Mouse (Mus musculus) midbrain, embryonic 15.5 days (tissue): ENCODE measurements around the gene Sertad2. TPM values are rescaled to one million over a fixed set of nuclear protein-coding genes. Genes with fewer than 3 reads are reported as not detected.
A peak's percentile ranks its signal among the peaks of the same experiment; 100 is the strongest.

Source experiments
- ATAC-seq: fragments of 200-750 bp; cut with Nextera tagmentation; replicated peaks from 2 replicates; pipeline ENCODE4 v1.8.0; 2017; ENCODE audit warnings: moderate TSS enrichment
- H3K27ac ChIP-seq: fragments of 300-500 bp; sonication (generic); 2 replicates; pipeline ENCODE4 v1.5.1; 2015; ENCODE audit warnings: mild to moderate bottlenecking, inconsistent platforms
- H3K27me3 ChIP-seq: fragments of 300-500 bp; sonication (generic); replicated peaks from 2 replicates; pipeline ENCODE4 v1.6.1; 2015; ENCODE audit warnings: inconsistent platforms
- H3K36me3 ChIP-seq: fragments of 300-500 bp; sonication (generic); replicated peaks from 2 replicates; pipeline ENCODE4 v1.6.1; 2015; ENCODE audit warnings: inconsistent platforms
- H3K4me1 ChIP-seq: fragments of 300-500 bp; sonication (generic); 2 replicates; pipeline ENCODE4 v1.6.1; 2015; ENCODE audit warnings: inconsistent platforms
- H3K4me2 ChIP-seq: fragments of 300-500 bp; sonication (generic); 2 replicates; pipeline ENCODE4 v1.6.1; 2015; ENCODE audit warnings: inconsistent platforms, mild to moderate bottlenecking, moderate library complexity
- H3K4me3 ChIP-seq: fragments of 300-500 bp; sonication (generic); 2 replicates; pipeline ENCODE4 v1.5.1; 2015; ENCODE audit warnings: mild to moderate bottlenecking, inconsistent platforms
- H3K9ac ChIP-seq: fragments of 300-500 bp; sonication (generic); 2 replicates; pipeline ENCODE4 v1.6.1; 2015; ENCODE audit warnings: mild to moderate bottlenecking, inconsistent platforms
- H3K9me3 ChIP-seq: fragments of 300-500 bp; sonication (generic); 2 replicates; pipeline ENCODE4 v1.6.1; 2016; ENCODE audit warnings: inconsistent platforms
- WGBS: fragments of 180-500 bp; shearing (Covaris S2); methylation state at CpG from one replicate; pipeline ENCODE4 v1.1.7; 2015; ENCODE audit warnings: mixed read lengths; 5-methylcytosine and 5-hydroxymethylcytosine counted together
- polyA plus RNA-seq: library from polyadenylated mRNA; unstranded; fragments of >200 nt; fragmentation: Nextera tagmentation; extraction: Ambion mirVana; gene quantifications from 2 replicates; pipeline ENCODE4 v1.2.1, GENCODE M21; 2015

Sertad2 gene
- polyA plus RNA-seq, 1 experiment from 2014 or later = 27.7 TPM

DNA sequence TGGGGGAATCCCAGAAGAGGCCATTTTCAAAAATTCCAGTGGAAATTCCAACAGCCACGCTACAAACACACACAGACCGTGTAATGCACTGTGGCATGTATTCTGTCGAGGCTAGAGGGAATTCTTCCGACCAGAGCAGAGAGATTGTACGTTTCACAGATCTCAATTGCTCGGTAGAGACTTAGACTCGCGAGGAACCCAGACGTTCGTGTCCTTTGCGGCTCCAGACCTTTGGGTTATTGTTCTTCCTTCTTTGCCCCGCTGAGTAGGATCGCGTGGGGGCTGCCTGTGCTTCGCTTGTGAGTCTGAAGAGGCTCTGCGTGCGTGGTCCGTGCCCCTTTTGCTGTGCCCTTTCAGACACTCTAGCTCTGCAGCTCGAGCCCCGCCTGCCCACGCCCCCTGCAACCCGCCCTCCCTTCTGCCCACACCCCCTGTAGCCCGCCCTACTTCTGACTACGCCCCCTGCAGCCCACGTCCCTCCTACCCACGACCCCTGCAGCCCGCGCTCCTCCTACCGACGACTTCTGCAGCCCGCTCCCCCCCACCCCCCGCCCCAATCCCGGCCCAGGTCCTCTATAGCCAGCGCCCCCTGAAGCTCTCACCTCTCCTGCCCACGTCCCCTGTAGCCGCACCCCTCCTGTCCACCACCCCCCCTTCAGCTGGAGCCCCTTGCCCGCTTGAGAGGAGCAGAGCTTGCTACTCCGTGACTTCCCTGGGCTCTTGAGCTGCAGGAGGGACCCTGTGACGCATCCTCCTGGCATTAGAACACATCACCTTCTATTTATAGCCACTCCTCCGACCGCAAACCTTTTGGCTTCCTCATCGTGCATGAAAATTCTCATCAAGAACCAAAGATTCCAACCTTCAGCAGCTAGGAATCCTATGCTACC, 10.8 kb upstream of the Sertad2 start:
- 1% methylated on average over 41 of the region's 42 CpGs for WGBS
- Histone ChIP-seq H3K36me3 (no peaks in the 10 kb centered on the region), H3K9me3 (no peaks in the 10 kb centered on the region), H3K27me3 (no peaks in the 10 kb centered on the region), H3K4me2 (peak overlapping the region; percentile 71), H3K4me1 (peaks cover 8% of the 10 kb centered on the region), H3K9ac (peak overlapping the region; percentile 58), H3K27ac (peak overlapping the region; percentile 32), H3K4me3 (peak overlapping the region; percentile 46)
- peak; percentile 88 for ATAC-seq

DNA sequence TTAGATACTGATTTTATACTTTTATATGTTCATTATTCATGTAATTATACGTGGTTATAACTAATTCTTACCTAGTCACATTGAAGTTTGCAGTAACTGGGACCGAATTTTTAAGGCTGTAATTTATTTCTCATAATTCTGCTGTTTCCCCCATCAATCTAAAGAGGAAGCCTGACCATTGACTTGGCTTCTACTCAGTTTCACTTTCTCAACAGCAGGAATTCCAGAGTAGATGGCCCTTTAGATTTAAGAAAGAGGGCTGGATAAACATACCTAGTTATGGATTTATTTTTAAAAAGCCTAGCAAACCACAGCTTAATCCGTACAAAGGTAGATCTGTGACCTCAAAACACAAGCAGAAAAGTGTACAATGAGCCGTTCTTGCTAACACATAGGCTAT, 9.8 kb upstream of the Sertad2 start:
- 93% methylated on average over 4 of the region's 4 CpGs for WGBS
- ATAC-seq = no peak
- no peaks in the 10 kb centered on the region for H3K27me3 ChIP-seq
- H3K36me3 ChIP-seq = no peaks in the 10 kb centered on the region
- no peaks in the 10 kb centered on the region for H3K9me3 ChIP-seq
- no peak overlapping the region for H3K4me2 ChIP-seq
- H3K4me1 ChIP-seq = peaks cover 8% of the 10 kb centered on the region
- no peak overlapping the region for H3K4me3 ChIP-seq
- H3K9ac ChIP-seq = no peak overlapping the region
- H3K27ac ChIP-seq = no peak overlapping the region

DNA sequence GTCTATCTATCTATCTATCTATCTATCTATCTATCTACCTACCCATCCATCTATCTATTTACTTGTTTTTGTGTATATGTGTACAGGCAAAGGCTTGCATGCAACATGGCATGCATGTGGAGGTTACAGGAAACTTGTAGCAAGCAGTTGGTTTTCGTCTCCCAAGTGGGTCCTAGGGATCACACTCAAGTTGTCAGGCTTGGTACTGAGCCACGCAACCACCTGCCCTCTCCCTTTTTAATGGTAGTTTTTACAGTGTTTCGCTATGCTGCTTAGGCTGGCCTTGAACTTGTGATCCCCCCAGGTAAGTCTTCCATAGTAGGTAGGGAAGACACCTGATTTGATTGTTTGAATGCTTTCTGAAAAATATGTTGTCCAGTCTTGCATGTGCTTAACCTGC, 5.8 kb upstream of the Sertad2 start:
- no peak for ATAC-seq
- H3K27ac ChIP-seq = no peak overlapping the region
- WGBS = 93% methylated on average over 3 of the region's 3 CpGs

DNA sequence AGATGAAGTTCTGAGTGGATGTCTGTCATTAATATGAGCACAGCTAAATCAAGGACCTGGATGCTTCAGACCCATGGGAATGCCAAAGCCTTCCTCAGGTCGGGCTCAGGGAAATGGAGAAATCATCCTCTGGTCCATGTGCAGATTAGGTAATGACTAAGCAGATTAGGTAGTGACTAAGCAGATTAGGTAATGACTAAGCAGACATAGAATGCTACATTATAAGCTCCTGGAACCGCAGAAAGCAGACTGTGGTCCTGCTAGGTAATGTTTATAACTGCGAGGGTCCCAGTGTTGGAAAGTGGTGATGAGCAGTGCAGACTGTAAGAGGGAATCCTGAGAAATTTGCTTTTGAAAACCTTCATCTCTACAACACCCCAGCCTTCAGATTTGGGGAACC, 4.6 kb upstream of the Sertad2 start:
- no peak for ATAC-seq
- Histone ChIP-seq H3K36me3 (no peaks in the 10 kb centered on the region), H3K9ac (no peak overlapping the region), H3K4me2 (no peak overlapping the region), H3K9me3 (no peaks in the 10 kb centered on the region), H3K4me3 (no peak overlapping the region), H3K27ac (no peak overlapping the region), H3K4me1 (peaks cover 8% of the 10 kb centered on the region; the same call in 1 of the 2 replicates), H3K27me3 (no peaks in the 10 kb centered on the region)
- WGBS = 75% methylated on average over 3 of the region's 3 CpGs

More for the DNA sequence above, 5.8 kb upstream of the Sertad2 start:
- Histone ChIP-seq H3K9ac (no peak overlapping the region), H3K36me3 (no peaks in the 10 kb centered on the region), H3K27me3 (no peaks in the 10 kb centered on the region), H3K4me1 (peaks cover 7% of the 10 kb centered on the region; the same call in 1 of the 2 replicates), H3K4me2 (no peak overlapping the region), H3K4me3 (no peak overlapping the region), H3K9me3 (no peaks in the 10 kb centered on the region)

DNA sequence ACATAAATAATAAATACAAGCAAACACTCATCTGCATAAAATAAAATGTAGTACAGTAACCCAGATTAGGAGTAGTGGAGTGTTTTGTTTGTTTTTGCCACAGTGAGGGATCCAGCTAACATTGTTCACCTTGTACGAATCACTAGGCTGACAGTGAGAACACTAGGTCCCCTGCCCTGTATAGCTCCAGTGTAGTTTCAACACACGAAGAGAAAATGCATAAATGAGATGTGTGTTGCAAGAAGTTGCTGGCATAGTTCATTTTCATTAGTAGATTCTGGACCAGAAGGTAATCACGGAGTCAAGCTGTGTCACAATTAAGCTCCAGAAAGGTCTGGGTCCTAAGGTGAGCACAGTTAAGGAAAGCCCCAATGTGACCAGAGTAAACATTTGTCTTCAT, 1.8 kb upstream of the Sertad2 start:
- Histone ChIP-seq H3K36me3 (no peaks in the 10 kb centered on the region), H3K4me2 (no peak overlapping the region), H3K27ac (no peak overlapping the region), H3K4me1 (peaks cover 24% of the 10 kb centered on the region), H3K4me3 (no peak overlapping the region), H3K27me3 (no peaks in the 10 kb centered on the region), H3K9ac (no peak overlapping the region), H3K9me3 (no peaks in the 10 kb centered on the region)
- no peak for ATAC-seq
- 76% methylated on average over 3 of the region's 3 CpGs for WGBS

DNA sequence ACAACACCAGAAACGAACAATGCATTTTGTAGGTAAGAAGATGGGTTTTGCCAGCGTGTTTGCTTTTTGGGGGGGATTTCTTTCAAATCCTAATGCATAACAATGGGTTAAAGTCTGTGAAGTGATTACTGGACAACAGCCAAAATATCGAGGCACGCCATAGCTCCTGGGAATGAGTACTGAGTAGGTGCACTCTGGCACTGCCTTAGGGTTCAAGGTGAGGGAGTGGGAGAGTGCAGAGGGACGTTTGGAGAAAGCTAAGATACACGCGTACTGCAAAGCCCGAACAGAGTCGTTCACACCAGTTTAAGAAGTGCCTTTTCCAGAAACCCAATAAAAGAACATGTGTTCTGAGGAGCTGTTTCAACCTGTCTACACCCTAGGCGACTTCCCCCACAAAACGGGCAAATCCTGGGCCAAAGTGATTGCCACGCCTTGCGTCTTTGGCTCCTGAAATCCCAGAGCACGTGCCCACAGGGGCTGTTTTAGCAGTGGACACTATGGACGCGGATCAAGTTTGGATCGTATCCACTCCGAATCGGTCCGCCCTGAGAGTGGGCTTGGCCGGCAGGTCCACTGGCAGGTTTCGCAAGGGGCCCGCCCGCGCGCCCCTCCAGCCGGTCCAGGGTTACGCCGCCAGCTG, 937 bp upstream of the Sertad2 start:
- peak overlapping the region; percentile 71 for H3K4me2 ChIP-seq
- H3K4me1 ChIP-seq = peaks cover 24% of the 10 kb centered on the region
- H3K27me3 ChIP-seq = no peaks in the 10 kb centered on the region
- H3K36me3 ChIP-seq = no peaks in the 10 kb centered on the region
- WGBS = under 1% methylated on average over 25 of the region's 29 CpGs
- ATAC-seq = no peak; the same call in 1 of the 2 replicates
- H3K27ac ChIP-seq = peak overlapping the region; percentile 94
- H3K9ac ChIP-seq = peak overlapping the region; percentile 48
- H3K9me3 ChIP-seq = no peaks in the 10 kb centered on the region
- peak overlapping the region; percentile 88 for H3K4me3 ChIP-seq

DNA sequence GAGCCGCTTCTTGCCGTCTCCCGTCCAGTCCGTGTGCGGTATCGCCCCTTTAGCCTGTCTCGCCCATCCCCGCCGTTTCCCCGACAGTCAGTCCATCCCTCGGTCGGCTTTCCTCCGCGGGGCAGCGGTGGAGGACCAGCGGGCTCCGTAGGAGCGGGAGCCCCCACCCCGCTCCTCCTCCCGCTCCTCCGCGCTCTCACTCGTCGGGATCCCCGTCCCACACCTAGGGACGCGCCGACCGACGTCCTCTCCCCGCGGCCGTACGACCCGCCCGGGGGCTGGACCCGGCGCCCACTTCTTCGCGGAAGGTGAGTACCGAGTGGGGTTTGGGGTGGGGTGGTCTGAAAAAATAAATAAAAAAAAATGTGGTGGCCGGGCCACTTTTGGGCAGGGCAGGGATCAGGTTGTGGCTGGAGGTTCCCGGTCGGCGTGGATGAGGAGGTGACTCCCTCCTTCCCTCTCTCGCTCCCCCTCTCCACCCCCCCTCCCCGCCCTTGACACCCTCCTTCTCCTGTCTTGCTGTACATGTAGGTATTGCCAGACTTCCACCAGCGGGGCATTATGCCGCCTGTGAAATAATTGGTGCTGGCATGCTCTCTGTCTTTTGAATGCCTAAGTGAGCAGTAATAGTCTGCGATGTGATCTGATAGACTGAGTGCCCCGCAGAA, 534 bp downstream of the Sertad2 start:
- peak overlapping the region; percentile 94 for H3K27ac ChIP-seq
- ATAC-seq = 0 out of 2 replicates have a peak, but pooled peaks have one; percentile 0
- peak overlapping the region; percentile 63 for H3K4me2 ChIP-seq
- H3K9ac ChIP-seq = peak overlapping the region; percentile 59
- H3K9me3 ChIP-seq = no peaks in the 10 kb centered on the region
- H3K36me3 ChIP-seq = no peaks in the 10 kb centered on the region
- peaks cover 24% of the 10 kb centered on the region for H3K4me1 ChIP-seq
- no peaks in the 10 kb centered on the region for H3K27me3 ChIP-seq
- H3K4me3 ChIP-seq = peak overlapping the region; percentile 88
- under 1% methylated on average over 49 of the region's 51 CpGs for WGBS

DNA sequence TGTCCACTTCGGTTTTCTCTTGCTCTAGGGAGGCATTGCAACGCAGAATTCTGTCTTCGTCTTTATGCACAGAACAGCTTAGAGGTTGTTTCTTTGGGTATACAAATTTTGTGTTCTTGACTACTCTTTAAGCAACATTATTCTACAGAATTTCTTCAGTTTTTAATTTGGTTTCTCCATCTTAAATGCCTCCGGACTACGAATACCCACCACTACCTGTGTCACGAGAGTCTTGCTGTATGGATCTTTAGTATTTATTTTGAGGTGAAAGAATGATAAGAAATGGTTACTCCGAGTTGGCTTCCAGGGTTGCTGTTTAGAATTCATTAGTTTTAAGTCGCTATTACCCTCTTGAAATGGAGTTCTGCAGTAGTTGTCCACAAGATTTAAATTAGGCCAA, 1.3 kb downstream of the Sertad2 start:
- no peak overlapping the region for H3K9ac ChIP-seq
- WGBS = 47% methylated on average over 8 of the region's 8 CpGs
- no peaks in the 10 kb centered on the region for H3K27me3 ChIP-seq
- H3K4me3 ChIP-seq = peak overlapping the region; percentile 88
- H3K4me1 ChIP-seq = peaks cover 24% of the 10 kb centered on the region
- no peak overlapping the region for H3K27ac ChIP-seq
- H3K4me2 ChIP-seq = peak overlapping the region; percentile 63
- H3K36me3 ChIP-seq = no peaks in the 10 kb centered on the region
- no peak for ATAC-seq
- no peaks in the 10 kb centered on the region for H3K9me3 ChIP-seq

DNA sequence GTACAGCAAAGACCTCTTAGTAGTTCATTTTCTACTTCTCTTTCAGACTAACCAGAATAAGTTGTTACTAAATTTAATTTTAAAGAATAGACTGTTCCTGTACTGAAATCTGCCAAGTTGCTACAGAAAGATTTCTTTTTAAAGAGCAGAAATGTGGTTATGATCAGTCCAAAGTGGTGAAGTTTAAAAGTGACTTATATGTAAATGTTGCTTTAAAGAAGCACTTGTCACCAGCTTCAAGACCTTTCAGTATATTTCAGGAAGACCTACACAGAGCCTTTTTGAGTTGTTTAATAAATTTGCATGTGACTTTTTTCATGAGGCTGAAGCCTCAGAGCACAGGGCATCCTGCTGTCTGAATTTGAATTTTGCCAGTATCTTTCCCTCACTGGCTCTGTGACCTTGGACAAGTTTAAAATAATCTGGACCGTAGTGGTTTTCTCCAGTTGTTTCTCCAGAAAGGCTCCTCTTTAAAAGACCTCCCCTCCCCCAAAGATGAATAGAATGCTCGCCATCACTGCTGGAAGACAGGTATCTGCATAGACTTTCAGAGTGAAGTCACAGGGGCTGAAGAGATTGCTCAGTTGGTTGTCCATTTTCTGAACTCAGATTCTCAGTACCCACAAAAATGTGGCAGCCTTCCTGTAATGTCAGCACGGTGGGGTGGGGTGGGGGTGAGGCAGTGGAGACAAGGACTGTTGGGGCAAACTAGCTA, 1.9 kb downstream of the Sertad2 start:
- Histone ChIP-seq H3K4me1 (peaks cover 24% of the 10 kb centered on the region), H3K27ac (no peak overlapping the region), H3K9ac (no peak overlapping the region), H3K9me3 (no peaks in the 10 kb centered on the region), H3K27me3 (no peaks in the 10 kb centered on the region), H3K4me3 (no peak overlapping the region), H3K36me3 (no peaks in the 10 kb centered on the region), H3K4me2 (no peak overlapping the region)
- 45% methylated on average over 3 of the region's 3 CpGs for WGBS
- ATAC-seq = no peak

DNA sequence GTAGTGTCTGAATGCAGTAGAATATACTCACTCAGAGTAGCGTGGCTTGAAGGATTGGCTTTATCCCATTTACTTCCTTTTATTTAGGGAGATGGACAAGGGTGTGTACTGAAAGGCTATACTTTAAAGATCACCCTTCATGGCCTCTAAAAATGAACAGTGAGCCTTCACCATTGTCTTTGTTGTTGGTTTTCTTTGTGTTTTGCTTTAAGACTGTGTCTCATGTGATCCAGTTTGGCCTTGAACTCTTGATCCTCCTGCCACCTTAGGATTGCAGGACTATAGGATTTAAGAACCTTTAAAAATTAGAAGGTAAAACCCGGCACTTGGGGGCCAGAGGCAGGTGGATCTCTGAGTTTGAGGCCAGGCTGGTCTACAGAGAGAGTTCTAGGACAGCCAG, 6.4 kb downstream of the Sertad2 start:
- H3K27ac ChIP-seq = no peak overlapping the region
- no peak overlapping the region for H3K4me3 ChIP-seq
- H3K36me3 ChIP-seq = no peaks in the 10 kb centered on the region
- H3K27me3 ChIP-seq = no peaks in the 10 kb centered on the region
- no peaks in the 10 kb centered on the region for H3K9me3 ChIP-seq
- ATAC-seq = no peak
- H3K4me2 ChIP-seq = no peak overlapping the region
- WGBS = 49% methylated on average over 2 of the region's 2 CpGs
- peaks cover 8% of the 10 kb centered on the region for H3K4me1 ChIP-seq
- no peak overlapping the region for H3K9ac ChIP-seq

DNA sequence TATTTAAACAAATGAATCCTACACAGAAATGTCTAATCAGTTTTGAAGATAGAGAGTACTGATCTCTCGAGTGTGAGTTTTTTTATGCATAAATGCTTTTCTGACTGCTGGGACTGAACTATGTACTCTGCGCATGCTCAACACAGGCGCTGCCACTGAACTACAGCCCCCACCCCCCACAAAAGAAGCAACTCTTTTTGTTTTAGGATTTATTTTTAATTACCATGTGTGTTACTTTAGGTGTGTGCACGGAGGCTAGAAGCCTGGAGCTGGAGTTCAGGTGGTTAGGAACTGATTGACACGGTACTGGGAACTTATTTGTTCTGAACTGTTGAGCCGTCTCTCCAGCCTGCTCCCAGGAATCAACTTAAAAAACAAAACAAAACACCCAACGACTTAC, 7.1 kb downstream of the Sertad2 start:
- no peak for ATAC-seq
- Histone ChIP-seq H3K9ac (no peak overlapping the region), H3K27me3 (no peaks in the 10 kb centered on the region), H3K27ac (no peak overlapping the region), H3K36me3 (no peaks in the 10 kb centered on the region), H3K9me3 (no peaks in the 10 kb centered on the region), H3K4me1 (peaks cover 5% of the 10 kb centered on the region; the same call in 1 of the 2 replicates), H3K4me2 (no peak overlapping the region), H3K4me3 (no peak overlapping the region)
- whole genome bisulfite sequencing = 64% methylated on average over 7 of the region's 7 CpGs

DNA sequence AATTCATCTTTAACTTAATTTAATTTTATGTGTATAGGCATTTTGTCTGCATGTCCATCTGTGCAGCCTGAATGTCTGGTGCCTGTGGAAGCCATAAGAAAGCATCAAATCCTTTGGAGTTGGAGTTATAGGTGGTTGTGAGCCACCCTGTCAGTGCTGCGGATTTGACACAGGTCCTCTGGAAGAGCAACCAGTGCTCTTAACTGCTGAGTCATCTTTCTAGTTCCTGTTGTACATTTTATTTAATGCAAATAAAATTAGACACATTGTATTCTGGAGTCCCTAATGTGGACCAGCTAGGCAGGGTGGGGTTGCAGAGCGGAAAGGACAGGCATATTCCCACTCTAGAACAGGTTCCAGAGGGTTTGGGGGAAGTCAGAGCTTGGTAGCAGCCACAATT, 9.0 kb downstream of the Sertad2 start:
- Histone ChIP-seq H3K9ac (no peak overlapping the region), H3K9me3 (no peaks in the 10 kb centered on the region), H3K4me1 (no peaks in the 10 kb centered on the region), H3K27me3 (no peaks in the 10 kb centered on the region), H3K4me2 (no peak overlapping the region), H3K4me3 (no peak overlapping the region), H3K36me3 (no peaks in the 10 kb centered on the region), H3K27ac (no peak overlapping the region)
- WGBS = 93% methylated on average over 2 of the region's 2 CpGs
- ATAC-seq = no peak
